Mouse (Mus musculus): ENCODE measurements around the gene Efcab5.

Efcab5 gene

DNA sequence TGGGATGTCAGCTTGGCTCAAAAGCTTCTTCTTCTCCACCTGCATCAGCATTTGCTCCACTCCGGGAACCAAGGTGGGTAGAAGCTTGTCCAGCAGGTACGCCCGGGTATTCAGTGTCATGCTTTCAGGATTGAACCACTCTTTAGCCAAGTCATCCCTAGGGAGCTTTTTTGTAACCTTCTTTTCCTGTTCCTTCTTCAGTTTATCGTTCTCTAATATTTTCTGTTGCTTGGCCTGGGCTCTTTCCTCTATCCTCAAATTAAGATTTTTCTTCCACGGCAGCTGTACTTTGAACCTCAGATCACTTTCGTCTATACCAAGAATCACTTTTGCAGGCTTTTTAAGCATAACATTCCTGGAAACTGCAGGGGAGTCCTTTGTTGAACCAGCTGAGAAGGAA is at the start of gene Efcab5:
Gene Efcab5, minus strand, starts transcription at position 101 of the 400 bp plus-strand sequence.
- no peak for DNase-seq (ENCODE audit: low read depth, low spot score)

DNA sequence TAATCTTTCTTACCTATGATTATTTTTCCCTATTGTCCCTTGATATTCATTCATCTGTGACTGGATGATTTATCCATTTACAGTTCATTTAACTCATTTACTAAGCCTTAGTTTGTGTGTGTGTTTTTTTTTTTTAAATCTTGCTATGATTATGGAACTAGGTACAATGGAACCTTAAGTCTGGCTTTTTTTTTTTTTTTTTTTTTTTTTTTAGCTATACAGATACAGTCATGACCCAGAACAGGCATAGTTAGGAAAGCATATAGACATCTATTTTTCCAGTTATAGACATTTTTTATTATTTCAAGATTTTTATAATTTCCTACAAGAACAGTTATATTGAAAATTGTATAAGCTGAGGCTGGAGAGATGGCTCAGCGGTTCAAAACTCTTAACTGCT is 46.5 kb upstream of the Efcab5 start:
- no peak for DNase-seq (ENCODE audit: low read depth, low spot score)

DNA sequence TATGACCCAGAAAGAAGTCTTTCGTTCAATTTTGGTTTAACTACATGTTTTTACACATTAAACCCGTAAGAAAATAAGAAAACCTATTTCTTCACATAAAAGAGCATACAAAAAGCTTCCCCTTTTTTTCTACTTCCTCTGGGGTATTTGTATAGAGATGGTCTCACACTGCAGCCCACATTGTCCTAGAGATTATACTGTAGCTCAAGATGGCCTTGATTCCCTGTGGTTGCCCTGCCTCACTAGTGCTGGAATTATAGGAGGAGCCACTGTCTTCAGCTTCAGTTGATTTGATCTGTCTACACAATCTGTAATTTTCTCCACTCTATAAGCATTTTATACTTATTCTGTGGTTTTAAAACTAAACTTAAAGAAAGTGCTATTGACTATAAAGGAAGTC is 42.7 kb upstream of the Efcab5 start:
- no peak for DNase-seq (ENCODE audit: low read depth, low spot score)

DNA sequence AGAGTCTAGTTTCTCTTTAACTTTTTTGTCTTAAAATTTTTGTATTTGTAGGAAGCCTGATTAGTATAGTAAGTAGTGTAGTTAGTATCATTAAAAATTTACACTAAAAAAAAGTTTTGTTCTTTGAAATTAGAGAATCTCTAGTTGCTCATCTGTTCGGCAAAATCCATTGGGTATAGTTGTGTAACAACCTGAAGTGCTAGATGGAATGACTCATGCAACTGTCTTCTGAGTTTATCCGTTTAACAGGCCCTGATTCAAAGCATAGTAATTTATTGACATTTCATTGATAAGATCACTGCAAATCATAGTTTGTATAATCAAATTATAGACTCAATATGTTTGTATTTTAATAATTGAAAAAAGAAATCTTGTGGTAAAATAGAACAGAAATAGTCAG is 42.0 kb upstream of the Efcab5 start:
- DNase-seq (ENCODE audit: low read depth, low spot score), result no peak

DNA sequence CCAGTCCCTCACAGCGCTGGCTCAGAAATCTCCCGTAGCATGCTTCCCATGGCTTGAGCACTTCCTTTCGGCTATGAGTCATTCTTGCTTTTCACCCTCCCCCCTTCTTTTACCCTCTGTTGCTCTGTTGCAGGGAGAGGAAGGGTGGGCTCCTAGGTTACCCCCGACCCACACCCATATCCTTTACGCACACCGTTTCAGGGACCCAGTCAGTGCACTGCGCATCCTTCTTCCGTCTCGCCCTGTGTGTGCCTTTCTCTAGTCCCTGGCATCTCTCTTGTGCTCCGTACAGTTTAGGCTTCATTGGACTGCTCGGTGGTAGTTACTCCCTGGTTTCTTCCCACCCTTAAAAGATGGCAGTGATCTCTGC is 28.0 kb upstream of the Efcab5 start:
- DNase-seq (ENCODE audit: low read depth, low spot score), result peak; percentile 41

DNA sequence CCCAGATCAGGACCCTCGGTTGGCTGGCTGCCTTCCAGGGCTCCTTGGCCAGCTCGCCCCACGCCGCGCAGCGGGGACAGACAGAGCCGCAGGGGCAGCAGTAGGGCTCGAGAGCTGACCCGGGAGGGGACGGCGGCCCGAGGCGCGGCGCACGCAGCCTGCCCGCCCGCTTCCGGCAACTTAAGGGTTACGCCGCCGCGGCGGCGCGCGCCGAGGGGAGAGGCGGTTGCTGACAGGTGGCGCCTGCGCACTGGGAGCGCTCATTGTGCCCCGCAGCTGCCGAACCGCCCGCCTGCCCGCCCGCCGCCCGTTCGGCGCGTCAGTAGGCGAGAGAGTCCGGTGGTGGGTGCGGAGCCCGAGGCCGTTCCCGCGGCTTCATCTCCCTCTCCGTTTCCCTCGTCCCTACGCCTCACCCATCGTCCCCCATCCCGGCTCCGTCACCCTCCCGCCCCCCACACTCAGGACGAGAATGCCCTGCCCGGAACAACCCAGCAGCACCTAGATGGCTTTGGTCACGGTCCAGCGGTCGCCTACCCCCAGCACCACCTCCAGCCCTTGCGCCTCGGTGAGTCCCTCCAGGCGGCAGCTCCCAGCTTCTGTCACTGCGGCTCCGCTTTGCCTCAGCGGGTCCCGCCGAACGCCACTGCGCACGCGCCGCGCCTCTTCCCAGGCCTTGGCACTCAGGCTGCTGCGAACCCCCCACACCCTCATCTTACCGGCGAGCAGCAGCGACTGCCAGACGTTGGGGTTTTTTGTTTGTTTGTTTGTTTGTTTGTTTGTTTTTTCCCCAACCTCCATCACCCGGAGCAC is 27.4 kb upstream of the Efcab5 start, which contains the start of gene Ssh2:
Gene Ssh2, plus strand, starts transcription at position 337 of the 810 bp plus-strand sequence.
- DNase-seq (ENCODE audit: low read depth, low spot score), result peak; percentile 81

DNA sequence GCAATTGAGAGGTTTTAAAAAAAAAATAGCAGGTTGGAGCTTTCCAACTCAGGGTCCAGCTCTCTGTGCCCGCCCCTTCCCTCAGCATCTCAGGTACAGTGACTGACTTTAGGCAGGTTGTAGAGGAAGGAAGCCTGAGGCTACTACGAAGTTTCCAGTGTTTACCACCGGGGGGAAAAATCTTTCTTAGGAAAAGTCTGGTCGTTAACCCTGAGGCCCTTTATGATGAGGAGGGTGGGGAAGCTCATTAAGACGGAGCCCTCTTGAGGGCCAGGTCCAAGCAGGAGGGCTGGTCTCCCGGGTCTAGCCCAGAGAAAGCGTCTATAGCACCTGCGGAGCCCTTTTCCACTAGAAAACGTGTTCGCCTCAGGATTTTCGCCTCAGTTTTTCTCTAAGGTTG is 26.7 kb upstream of the Efcab5 start:
- peak; percentile 43 for DNase-seq (ENCODE audit: low read depth, low spot score)

DNA sequence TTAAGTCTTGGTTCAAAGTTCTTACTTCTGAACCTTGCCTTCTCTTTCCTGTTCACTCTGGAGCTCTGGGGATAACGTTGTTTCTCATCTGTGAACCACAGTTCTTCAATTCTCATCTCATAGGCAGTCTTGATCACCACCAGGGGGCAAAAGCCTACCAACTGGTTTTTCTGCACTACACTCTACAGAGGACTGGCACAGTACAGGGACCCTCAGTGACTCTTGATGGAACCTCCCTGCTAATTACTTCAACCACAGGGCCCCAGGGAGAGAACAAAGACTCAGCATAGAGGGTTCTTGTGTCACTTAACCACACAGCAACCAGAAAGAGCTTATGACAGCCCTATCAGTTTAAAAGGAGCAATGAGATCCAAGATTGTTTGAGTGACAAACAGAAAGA is 26.0 kb upstream of the Efcab5 start:
- DNase-seq (ENCODE audit: low read depth, low spot score), result peak; percentile 77

DNA sequence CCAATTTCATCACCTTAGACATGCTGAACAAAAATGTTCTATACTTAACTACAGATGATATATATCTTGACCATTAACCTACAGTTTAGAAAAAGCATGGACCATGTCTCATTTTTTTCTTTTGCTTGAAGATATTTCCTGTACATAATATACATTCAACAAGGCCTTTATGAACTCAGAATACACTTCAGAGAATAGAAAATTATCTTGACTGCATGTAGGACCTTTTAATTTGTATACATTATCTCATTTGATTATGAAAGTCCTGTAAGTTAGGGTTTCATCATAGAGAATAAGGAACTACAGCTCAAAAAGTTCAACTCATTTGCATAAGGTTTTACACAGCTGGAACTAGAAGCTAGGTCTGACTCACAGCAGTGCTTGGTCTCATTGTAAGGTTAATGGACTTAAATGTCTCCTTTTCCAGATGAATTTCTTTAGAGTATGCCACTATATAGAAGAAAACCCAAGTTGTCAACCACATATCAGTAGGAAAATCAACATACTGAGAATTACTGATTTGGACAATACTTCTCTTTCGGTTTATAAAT is 25.4 kb upstream of the Efcab5 start:
- no peak for DNase-seq (ENCODE audit: low read depth, low spot score)

DNA sequence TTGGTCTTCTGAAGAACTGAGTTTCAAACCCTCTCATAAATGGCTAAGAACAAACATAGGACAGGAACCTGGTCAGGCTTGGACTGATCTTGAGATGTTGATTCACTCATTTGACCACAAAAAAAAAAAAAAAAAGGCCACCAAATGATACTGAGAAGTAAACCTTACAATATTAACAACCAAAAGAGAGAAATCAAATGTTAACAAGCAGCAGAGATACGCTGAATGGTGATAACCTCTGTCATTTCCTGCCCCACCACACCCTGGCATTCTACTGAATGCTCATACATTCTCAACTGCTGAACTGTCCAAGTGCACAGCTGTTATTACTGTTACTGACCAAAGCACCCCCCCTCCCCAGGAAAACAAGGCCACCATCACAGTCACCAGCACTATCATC is 11.9 kb upstream of the Efcab5 start:
- no peak for DNase-seq (ENCODE audit: low read depth, low spot score)

DNA sequence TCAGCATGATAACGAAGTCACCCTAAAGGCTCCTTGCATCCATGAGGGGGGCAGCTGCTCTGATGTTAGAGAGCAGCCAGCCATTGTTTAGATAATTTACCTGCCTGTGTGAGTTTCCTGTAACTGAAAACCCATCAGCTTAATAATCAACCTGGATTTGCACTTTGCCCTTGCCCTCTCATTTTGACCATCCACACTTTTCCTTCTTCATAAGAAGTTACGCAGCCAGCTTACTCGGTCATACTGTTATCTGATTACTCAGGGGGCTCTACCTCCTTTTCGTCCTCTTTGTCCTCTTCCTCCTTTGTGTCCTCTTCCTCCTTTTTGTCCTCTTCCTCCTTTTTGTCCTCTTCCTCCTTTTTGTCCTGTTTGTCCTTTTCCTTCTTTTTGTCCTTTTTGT is 10.9 kb upstream of the Efcab5 start:
- DNase-seq (ENCODE audit: low read depth, low spot score), result no peak

DNA sequence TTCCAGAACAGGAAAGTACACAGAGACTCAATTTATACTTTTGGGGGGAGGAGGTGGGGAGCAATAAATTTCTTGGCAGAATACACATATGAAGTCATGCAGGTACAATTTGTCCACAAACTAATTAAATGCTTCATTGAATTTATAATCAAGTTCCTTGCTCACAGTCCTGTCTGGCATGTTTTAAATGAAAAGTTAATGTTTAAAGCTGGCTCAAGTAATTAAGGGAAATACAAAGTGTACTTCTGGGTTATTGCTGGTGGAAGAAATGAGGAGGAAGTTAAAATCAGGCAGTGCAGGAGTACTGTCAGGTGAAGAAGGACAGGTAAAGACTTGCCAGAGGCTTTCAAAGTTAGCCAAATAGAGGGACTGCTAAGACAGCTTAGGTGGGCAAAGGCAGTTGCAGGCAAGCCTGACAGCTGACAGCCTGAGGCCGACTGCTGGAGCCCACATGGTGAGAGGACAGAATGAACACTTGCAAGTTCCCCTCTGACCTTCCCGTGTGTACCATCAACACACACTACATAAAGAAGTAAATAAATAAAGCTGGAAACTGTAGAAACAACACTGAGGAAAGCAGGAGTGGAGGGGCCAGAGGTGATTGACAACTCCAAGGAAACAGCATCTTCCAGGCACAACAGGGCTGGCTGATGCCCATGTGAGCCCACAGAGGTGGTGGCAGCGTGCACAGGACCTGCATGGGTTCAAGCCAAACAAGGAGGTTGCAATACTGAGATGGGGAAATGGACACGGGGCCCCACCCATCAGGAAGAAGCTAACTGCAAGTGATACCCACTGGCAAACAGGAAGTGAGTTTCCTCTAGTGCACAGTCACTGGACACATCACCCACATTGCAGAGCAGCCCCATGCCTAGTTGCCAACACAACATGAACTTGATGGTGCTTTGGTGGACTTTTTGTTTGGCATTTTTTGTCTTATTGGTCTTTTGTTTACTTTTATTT is 7.7 kb upstream of the Efcab5 start:
- DNase-seq (ENCODE audit: low read depth, low spot score), result no peak

DNA sequence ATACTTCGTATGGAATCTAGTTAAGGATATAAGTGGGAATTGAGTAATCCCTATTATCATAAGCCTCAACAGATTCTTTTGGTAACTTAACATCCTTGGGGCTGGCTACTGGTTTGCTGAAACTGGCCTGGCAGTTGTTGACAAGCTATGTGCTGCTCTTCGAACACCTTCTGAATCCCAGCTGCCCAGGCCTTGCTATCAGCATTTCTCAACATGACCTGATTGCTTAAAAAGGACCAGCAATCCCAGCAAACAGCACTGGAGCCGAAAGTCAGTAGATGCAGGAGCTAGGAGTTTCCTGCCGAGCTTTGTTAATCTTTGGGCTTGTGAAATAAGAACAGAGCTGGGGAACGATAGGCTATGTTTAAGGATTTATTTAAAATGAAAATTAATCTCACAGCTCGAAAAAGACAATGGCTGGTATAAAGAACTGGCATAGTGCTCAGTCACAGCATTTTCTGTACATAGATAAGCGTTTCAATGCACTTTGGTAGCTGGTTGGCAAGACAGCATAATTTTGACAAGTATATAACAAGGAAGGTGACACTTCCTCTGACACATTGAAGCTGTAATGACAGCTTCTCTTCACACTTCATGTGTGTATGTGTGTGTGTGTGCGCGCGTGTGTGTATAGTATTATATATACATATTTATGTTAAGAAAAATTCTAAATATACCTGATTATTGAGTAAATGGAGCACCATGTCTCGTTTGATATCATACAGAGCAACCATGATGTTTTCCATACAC is 6.8 kb upstream of the Efcab5 start:
- DNase-seq (ENCODE audit: low read depth, low spot score), result no peak

DNA sequence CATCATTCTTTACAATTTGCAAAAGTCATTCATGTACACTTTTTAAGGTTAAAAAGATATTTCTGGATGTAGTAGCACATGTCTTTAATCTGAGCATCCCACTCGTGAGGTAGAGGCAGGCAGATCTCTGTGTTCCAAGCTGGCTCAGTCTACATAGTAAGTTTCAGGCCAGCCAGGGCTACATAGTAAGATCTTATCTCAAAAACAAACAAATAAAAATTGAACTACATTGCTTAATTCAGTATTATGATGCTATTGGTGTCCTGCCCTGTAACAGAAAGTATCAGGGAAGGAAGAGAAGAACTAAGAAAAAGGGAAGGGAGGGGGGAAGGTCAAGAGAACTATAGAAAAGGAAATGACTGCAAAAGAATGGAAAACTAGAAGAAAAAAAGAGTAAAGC is 6.0 kb upstream of the Efcab5 start:
- no peak for DNase-seq (ENCODE audit: low read depth, low spot score)

DNA sequence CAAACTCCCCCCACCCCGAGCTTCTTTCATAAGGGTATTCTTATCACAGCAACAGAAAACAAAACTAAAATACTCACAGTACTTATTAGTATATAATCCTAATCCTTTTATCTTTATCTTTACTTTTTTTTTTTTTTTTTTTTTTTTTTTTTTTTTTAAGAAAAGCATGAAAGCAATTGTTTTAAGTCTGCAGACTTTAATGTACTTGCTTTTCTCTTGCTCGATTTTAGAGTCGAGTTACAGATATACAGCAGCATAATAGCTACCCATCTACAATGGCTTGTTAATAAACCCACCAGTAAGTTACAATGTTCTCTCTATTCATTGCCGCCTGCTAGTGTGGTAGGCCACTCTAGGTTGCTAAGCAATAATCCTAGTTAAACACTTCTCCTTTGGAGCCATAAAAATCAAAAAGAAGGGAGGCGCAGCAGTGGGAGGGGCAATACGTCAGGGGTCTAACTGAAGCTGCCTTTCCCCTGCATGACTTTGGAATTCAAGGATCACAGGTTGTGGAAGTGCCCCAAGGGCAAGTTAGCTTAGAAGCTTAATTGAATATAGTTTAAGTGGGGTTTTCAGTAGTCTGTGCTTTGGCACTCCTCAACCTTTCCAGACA is 5.3 kb upstream of the Efcab5 start:
- no peak for DNase-seq (ENCODE audit: low read depth, low spot score)

DNA sequence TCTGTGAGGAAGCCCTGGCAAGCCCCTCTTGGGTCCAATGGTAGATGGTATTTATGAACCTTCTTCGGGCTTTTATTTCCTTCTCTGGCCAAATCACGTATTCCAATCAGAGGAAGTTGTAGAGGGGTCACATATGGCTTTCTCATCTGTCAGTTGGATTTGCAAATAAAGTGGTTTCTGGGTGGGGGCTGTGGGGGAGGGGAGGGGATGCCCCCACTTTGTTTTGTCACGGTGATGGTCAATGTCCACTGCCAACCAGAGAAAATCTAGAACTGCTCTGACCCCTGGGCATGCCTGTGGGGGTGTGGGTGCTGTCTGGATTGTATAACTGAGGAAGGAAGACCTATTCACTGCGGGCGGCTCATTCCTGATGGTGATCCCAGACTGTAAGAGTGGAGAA is 4.6 kb upstream of the Efcab5 start:
- no peak for DNase-seq (ENCODE audit: low read depth, low spot score)

DNA sequence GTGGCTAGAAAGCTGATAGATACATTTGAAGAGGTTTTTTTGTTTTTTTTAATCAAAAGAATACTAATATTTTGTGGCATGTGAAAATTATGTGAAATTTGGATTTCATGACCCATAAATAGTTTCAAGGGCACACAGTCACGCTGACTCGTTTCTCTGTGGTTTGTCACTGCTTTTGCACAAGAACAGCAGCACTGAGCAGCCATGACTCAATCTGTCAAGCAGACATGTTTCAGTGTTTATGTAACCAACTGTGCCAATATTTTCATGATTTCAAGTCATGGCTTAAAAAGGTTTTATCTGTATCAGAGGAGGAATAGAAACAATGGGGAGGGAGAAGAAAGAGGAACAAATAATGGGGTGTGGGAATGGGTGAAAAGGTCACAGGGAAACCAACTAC is 3.8 kb downstream of the Efcab5 start:
- no peak for DNase-seq (ENCODE audit: low read depth, low spot score)

DNA sequence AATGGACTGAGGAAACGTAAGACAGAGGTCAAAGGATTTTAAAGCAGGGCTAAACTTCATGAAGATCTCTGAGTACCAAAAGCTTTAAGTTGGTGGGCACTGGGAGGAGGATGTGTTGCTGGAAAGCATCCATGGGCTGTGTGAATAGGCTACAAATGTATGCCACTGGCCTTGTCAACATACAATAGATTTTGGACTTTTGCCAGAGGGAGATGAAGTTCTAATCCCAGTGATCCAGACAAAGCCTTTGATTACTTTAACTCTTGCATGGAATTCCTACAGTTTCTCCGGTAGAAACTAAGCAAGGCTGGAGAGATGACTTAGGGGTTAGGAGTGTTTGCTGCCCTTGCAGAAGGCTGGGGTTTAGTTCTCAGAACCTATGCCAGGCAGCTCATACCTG is 6.2 kb downstream of the Efcab5 start:
- DNase-seq (ENCODE audit: low read depth, low spot score), result no peak

DNA sequence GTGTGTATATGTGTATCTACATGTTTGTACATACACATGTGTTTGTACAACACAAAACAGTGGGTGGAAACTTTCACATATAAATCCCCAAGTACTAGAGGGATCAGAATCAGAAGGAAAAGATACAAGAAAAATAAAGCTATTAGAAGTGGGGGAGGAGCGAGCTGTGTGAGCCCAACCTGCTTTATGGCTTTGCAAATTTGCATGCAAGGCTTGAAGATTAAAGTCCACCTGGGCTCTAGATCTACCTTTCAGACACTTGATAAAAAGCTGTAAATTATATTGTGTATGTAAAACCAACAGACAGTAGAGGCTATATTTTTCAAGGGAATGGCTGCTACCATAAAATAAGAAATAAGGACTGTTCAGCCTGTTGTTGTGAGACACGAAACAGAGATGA is 6.7 kb downstream of the Efcab5 start:
- DNase-seq (ENCODE audit: low read depth, low spot score), result no peak

DNA sequence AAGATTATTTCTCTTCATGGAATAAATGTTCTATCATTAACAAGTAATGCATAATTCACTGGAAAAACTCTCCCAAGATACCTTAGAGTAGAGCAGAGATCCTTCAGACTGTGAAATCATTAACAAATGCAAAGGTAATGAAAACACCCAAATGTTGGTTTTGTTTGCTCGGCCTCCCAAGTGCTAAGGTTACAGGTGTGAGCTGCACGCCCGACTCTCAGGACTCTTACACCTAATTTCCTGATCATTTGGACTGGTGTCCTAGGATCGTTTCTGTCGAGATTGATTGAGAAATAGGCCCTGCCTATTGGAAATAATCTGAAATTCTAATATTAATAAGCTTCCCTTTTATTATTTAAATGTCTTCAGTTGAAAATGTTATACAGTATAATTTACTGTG is 7.2 kb downstream of the Efcab5 start:
- no peak for DNase-seq (ENCODE audit: low read depth, low spot score)

DNA sequence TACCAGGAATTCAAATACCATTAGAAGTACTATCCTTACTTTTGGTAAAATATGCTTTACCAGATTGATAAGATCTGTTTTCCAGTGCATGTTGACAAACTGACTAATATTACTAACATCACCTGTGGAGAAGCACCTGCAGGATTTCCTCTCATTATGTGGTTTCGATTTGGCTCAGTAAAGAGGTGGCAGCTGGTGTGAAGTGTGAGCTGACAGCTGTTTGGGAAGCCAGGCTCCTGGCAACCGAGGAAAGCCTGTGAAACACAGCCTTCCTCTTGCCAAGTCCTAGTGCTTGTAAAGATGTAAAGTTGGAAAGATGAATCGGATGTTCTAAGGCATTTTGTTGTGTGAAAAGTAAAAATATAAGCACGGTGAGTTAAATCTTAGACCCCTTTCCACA is 7.9 kb downstream of the Efcab5 start:
- no peak for DNase-seq (ENCODE audit: low read depth, low spot score)
